Mouse (Mus musculus) embryonic facial prominence, embryonic 13.5 days (tissue): Measurements from ENCODE around the gene Reln. TPM values are rescaled to one million over a fixed set of nuclear protein-coding genes. Genes with fewer than 3 reads are reported as not detected.
A peak's percentile ranks its signal among the peaks of the same experiment; 100 is the strongest.

Source experiments
- ATAC-seq: fragments of 200-750 bp; cut with Nextera tagmentation; 2 replicates; pipeline ENCODE4 v1.8.0; 2017; ENCODE audit warnings: low read depth; ENCODE audit not compliant: insufficient number of reproducible peaks, insufficient read depth, low FRiP score, low TSS enrichment
- H3K27ac ChIP-seq: fragments of 300-500 bp; sonication (generic); 2 replicates; pipeline ENCODE4 v1.5.1; 2015; ENCODE audit warnings: moderate library complexity, mild to moderate bottlenecking, inconsistent platforms
- H3K27me3 ChIP-seq: fragments of 300-500 bp; sonication (generic); 2 replicates; pipeline ENCODE4 v1.6.1; 2015; ENCODE audit warnings: mild to moderate bottlenecking, inconsistent platforms
- H3K36me3 ChIP-seq: fragments of 300-500 bp; sonication (generic); 2 replicates; pipeline ENCODE4 v1.6.1; 2015; ENCODE audit warnings: mild to moderate bottlenecking, inconsistent platforms
- H3K4me1 ChIP-seq: fragments of 300-500 bp; sonication (generic); 2 replicates; pipeline ENCODE4 v1.6.1; 2015; ENCODE audit warnings: inconsistent platforms
- H3K4me2 ChIP-seq: fragments of 300-500 bp; sonication (generic); 2 replicates; pipeline ENCODE4 v1.6.1; 2015; ENCODE audit warnings: moderate library complexity, mild to moderate bottlenecking, inconsistent platforms
- H3K4me3 ChIP-seq: fragments of 300-500 bp; sonication (generic); 2 replicates; pipeline ENCODE4 v1.5.1; 2015; ENCODE audit warnings: mild to moderate bottlenecking, inconsistent platforms
- H3K9ac ChIP-seq: fragments of 300-500 bp; sonication (generic); 2 replicates; pipeline ENCODE4 v1.6.1; 2015; ENCODE audit warnings: mild to moderate bottlenecking, inconsistent platforms
- H3K9me3 ChIP-seq: fragments of 300-500 bp; sonication (generic); 2 replicates; pipeline ENCODE4 v1.6.1; 2016; ENCODE audit warnings: inconsistent platforms
- WGBS: fragments of 180-500 bp; shearing (Covaris S2); methylation state at CpG from one replicate; pipeline ENCODE4 v1.1.7; 2015; ENCODE audit warnings: mixed read lengths; 5-methylcytosine and 5-hydroxymethylcytosine counted together
- polyA plus RNA-seq: library from polyadenylated mRNA; unstranded; fragments of >200 nt; fragmentation: Nextera tagmentation; extraction: Ambion mirVana; gene quantifications from 2 replicates; pipeline ENCODE4 v1.2.1, GENCODE M21; 2015

Gene Reln
- polyA plus RNA-seq = 5.5 and 6.2 TPM in 2 replicates

DNA sequence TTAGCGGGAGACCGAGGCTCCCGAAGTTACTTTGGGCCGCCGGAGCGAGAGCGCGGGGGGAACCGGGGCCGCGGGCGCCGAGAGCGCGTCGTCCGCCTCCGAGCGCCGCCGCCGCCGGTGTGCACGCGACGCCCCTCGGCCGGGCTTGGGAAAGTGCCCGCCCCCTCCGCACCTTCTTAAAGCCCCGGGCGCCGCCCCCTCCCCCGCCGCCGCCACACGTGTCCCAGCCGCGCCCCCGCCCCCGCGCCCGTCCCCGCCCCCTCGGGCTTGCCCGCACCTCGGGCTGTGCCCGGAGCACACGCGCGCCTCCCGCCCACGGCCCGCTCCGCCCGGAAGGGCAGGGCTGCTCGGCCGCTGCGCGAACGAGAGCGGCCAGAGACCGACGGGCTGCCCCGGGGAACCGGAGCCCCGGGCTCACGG lies at the start of gene Reln:
TSS of gene Reln (minus strand) at position 147 of the 420 bp plus-strand sequence.
- H3K27ac ChIP-seq = no peak within 1 kb of the TSS
- peak within 1 kb of the TSS; percentile 97 for H3K4me2 ChIP-seq
- peaks cover 23% of the 10 kb centered on the region for H3K4me1 ChIP-seq
- H3K27me3 ChIP-seq = peaks cover 95% of the 10 kb centered on the region
- no peaks in the 10 kb centered on the region for H3K9me3 ChIP-seq
- no peaks in the 10 kb centered on the region for H3K36me3 ChIP-seq
- H3K4me3 ChIP-seq = peak within 1 kb of the TSS; percentile 55
- peak; percentile 80 for ATAC-seq
- peak within 1 kb of the TSS; percentile 64 for H3K9ac ChIP-seq
- WGBS = 0% methylated on average over 39 of the region's 68 CpGs

DNA sequence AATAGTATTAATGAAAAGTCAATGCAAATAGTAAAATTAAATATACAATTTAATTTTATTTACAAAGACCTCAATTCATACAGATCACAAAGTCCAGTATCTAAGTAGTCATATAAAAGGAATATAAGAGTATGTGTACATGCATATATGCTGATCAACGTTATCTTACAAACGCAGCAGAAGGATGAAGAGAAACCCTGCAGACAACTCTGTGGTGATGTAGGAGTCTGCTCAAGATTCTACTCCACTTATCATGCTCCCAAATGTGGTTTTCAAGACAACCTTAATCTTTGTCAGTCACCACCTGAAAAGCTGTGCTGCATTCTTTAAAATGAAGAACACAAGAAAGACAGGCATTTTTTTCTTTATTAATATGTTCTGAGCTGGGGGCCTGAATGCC lies 44.0 kb upstream of the Reln start:
- Histone ChIP-seq H3K9ac (no peak overlapping the region), H3K4me1 (no peaks in the 10 kb centered on the region), H3K9me3 (no peaks in the 10 kb centered on the region), H3K4me3 (no peak overlapping the region), H3K27ac (no peak overlapping the region), H3K4me2 (no peak overlapping the region), H3K36me3 (no peaks in the 10 kb centered on the region), H3K27me3 (no peaks in the 10 kb centered on the region)
- no peak for ATAC-seq
- WGBS = 91% methylated on average over 2 of the region's 2 CpGs

DNA sequence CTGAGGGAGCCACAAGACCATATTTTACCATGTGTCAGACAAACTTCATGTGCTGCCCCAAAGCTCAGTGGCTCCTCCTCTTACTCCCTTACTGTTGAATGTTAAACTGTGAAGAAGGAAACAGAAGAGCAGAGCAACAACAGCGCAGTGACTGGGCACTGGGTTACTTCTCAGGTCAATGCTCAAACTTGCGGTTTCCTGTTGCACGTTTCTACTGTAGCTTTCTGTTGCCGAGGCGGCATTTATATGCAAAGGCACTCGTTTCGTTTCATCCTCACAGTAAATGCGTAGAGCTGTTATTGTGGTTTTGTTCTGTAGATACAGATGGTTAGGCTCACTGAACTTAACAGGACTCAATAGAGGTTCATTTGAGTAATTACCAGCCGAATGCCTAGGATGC lies 16.0 kb upstream of the Reln start:
- no peak overlapping the region for H3K9ac ChIP-seq
- H3K27me3 ChIP-seq = no peaks in the 10 kb centered on the region
- 74% methylated on average over 9 of the region's 9 CpGs for WGBS
- no peaks in the 10 kb centered on the region for H3K36me3 ChIP-seq
- H3K9me3 ChIP-seq = no peaks in the 10 kb centered on the region
- no peak for ATAC-seq
- no peak overlapping the region for H3K4me2 ChIP-seq
- H3K27ac ChIP-seq = no peak overlapping the region
- no peak overlapping the region for H3K4me3 ChIP-seq
- no peaks in the 10 kb centered on the region for H3K4me1 ChIP-seq

DNA sequence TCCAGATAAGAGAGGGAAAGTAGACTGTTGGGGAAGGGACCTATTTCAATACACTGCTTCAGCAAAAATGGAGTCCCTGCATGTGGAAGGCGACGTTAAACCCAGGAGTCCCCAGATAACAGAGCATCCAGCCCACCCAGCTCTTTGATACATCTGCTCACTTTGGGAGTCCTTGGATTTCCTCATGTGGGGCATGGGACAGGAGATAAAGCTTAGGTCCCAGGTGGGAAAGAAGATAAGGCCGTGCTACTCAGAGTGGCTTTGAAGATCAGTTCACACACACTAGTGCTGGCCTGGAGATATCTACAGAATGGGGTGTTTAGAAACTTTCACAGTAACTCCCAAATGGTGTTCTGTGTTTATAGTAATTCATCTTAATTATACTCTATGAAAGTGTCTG lies 3.9 kb upstream of the Reln start:
- no peak overlapping the region for H3K4me3 ChIP-seq
- H3K4me2 ChIP-seq = no peak overlapping the region
- 90% methylated on average over 3 of the region's 3 CpGs for WGBS
- H3K27me3 ChIP-seq = peaks cover 70% of the 10 kb centered on the region
- no peak for ATAC-seq
- no peak overlapping the region for H3K9ac ChIP-seq
- H3K27ac ChIP-seq = no peak overlapping the region
- H3K36me3 ChIP-seq = no peaks in the 10 kb centered on the region
- no peaks in the 10 kb centered on the region for H3K9me3 ChIP-seq
- peaks cover 21% of the 10 kb centered on the region for H3K4me1 ChIP-seq

DNA sequence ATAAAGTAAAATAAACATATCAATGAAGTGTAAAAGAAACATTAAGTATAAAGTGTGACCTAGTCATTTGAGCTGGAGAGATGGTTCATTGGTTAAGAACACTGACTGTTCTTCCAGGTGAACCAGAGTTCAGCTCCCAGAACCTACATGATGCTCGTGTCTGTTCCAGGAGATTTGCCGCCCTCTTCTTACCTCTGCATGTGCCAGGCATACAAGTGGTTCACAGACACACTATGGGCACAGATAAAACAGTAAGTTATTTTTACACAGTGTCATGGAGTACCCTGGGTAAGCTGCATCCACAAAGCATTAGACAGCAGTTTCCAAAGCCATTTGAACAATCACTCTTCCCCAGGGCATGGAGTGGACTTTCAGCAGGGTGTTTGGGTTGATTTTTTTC lies 3.2 kb upstream of the Reln start:
- WGBS = 72% methylated on average over 2 of the region's 2 CpGs
- Histone ChIP-seq H3K4me2 (no peak overlapping the region), H3K9ac (no peak overlapping the region), H3K36me3 (no peaks in the 10 kb centered on the region), H3K4me1 (peaks cover 23% of the 10 kb centered on the region), H3K27me3 (peaks cover 76% of the 10 kb centered on the region), H3K9me3 (no peaks in the 10 kb centered on the region), H3K27ac (no peak overlapping the region), H3K4me3 (no peak overlapping the region)
- no peak for ATAC-seq

DNA sequence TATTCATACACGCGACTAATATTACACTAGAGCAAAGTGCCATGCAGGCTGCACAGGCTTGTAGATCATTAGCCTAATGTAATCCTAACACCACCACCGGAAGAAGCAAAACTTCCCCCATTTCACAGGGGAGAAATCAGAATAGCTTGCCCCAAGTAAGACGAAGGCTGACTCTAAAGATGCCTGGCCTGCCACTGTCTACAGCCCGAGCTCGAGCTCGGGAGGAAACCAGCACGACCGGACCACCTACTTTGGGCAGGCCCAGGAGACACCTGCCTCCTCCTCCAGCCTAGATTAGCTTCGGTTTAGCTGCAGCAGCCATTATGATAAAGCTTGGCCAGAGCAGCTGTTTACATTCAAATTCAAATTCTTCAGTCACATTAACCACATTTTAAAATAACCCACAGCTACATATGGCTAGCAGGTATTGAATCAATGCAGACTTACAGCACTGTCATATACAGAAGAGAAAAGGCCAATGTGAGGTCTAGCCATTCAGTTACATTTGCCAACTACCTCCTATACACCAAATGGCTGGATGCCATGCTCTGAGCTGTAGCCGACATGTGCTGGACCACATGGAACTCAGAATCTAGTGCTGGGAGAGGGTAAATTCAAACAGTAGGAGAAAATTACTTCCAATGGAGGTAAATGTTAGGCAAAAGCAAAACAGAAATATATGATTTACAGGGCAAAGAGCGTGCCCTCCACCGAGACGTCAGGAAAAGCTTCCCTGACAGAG lies 1.6 kb upstream of the Reln start:
- Histone ChIP-seq H3K4me2 (peak overlapping the region; percentile 97; the same call in 1 of the 2 replicates), H3K27me3 (peaks cover 91% of the 10 kb centered on the region), H3K36me3 (no peaks in the 10 kb centered on the region), H3K9me3 (no peaks in the 10 kb centered on the region), H3K4me3 (no peak overlapping the region), H3K9ac (no peak overlapping the region), H3K27ac (no peak overlapping the region), H3K4me1 (peaks cover 23% of the 10 kb centered on the region)
- ATAC-seq = no peak
- WGBS = 27% methylated on average over 14 of the region's 14 CpGs

DNA sequence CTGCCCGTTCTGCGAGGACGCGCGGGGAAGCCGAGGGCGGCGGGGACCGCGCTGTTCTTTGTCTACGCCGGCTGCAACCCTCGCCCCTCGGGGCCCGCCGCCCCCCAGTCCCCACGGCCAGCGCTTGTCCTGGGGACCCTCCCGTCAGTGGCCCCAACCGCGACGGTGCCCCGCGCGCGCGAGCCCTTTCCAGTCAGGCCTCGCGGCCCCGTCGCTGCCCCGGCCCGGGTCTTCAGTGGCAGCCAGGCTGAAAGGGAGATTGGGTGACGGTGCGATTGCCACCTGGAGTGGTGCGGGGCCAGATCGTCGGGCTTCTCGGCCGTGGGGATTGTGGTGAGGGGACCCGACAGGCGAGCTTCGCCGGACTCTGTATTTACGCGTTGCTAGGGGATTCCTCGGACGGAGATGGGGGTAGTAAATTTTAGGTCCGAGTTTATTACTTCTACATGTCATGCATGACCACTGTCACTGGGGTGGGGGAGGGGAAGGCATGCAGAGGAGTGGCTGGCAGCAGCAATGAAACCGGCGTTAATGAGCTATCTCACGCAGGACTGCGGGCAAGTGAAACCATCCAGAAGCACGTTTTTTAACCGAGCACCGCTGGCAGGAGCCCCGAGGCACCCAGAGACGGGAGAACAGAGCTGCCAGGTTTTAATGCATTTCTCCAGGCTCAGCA lies 612 bp upstream of the Reln start:
- WGBS = under 1% methylated on average over 58 of the region's 58 CpGs
- ATAC-seq = 0 out of 2 replicates have a peak, but pooled peaks have one; percentile 27
- H3K27me3 ChIP-seq = peaks cover 95% of the 10 kb centered on the region

DNA sequence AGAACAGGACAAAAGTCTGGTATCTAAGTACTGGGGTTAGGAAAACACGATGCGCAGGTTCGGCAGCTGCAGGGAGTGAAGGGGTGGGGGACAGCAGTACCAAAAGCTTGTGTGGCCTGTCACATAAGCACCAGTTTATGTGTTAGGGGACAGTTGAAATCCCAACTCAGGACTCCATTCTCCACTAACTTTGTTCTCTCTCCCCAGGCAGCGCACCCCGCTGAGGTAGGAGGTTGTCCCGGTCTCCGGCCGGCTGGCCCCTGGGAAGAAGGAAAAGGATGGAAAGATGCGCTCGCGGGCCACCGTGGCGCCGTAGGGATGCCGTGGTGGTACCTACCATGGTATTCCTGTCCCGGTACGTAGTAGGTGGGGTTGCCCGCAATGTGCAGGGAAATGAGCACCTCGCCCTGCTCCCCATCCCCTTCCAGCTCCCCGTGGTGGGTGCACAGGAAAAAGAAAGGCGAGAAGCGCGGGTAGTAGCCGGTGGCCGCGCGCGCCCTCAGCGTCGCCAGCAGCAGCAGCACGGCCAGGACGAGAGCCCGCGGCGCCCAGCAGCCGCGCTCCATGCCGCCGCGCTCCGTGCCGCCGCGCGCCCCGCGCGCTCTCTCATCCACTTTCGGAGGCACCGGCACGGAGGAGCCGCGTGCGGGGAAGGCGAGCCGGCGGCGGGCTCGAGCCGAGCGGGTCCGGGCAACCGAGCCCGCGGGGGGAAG lies 503 bp downstream of the Reln start:
- Histone ChIP-seq H3K9ac (peak overlapping the region; percentile 64), H3K4me3 (peak overlapping the region; percentile 55), H3K27me3 (peaks cover 90% of the 10 kb centered on the region), H3K9me3 (no peaks in the 10 kb centered on the region), H3K36me3 (no peaks in the 10 kb centered on the region), H3K27ac (no peak overlapping the region), H3K4me2 (peak overlapping the region; percentile 97), H3K4me1 (peaks cover 23% of the 10 kb centered on the region)
- 0 out of 2 replicates have a peak, but pooled peaks have one; percentile 33 for ATAC-seq
- WGBS = under 1% methylated on average over 61 of the region's 65 CpGs

More for the DNA sequence above, 612 bp upstream of the Reln start:
- H3K27ac ChIP-seq = no peak overlapping the region
- H3K9me3 ChIP-seq = no peaks in the 10 kb centered on the region
- H3K36me3 ChIP-seq = no peaks in the 10 kb centered on the region
- H3K4me3 ChIP-seq = peak overlapping the region; percentile 55
- peaks cover 23% of the 10 kb centered on the region for H3K4me1 ChIP-seq
- peak overlapping the region; percentile 97 for H3K4me2 ChIP-seq
- H3K9ac ChIP-seq = peak overlapping the region; percentile 64

DNA sequence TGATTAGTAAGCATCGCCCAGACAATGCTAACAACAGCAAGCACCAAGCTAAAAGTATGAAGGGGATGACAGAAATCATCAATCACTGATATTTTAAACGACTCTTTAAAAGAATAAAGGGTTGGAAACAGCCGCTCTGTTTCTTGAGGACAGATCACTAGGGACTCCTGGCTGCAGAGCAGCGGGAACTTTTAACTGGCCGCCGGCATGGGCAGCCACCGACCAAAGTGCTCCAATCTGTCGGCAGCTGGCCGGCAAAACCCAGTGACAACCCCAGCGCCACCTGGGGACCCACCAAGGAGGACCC lies 1.0 kb downstream of the Reln start:
- Histone ChIP-seq H3K4me3 (peak overlapping the region; percentile 55), H3K4me1 (peaks cover 23% of the 10 kb centered on the region), H3K27me3 (peaks cover 85% of the 10 kb centered on the region), H3K27ac (no peak overlapping the region), H3K9me3 (no peaks in the 10 kb centered on the region), H3K9ac (no peak overlapping the region), H3K4me2 (peak overlapping the region; percentile 97), H3K36me3 (no peaks in the 10 kb centered on the region)
- whole genome bisulfite sequencing = 1% methylated on average over 10 of the region's 10 CpGs
- ATAC-seq = no peak

DNA sequence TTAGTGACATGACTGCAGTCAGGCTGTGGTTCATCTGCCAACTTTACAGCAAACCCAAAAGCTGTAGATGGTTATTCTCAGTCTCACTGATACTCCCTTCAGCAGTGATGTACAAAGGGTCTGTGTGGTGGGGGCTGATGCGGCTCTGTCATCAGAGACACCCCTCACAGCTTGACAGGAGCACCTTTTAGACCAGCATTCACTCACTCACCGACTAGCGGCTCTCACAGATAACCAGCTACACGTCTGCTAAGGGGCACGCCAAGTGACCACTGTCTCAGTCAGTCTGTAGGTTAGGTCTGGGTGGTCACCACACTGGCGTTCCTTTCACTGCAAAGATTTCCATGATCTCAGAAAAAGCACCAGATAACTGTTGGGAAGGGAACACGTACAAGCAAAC lies 2.0 kb downstream of the Reln start:
- no peak overlapping the region for H3K4me3 ChIP-seq
- H3K9me3 ChIP-seq = no peaks in the 10 kb centered on the region
- no peak overlapping the region for H3K27ac ChIP-seq
- ATAC-seq = no peak
- no peak overlapping the region for H3K4me2 ChIP-seq
- H3K36me3 ChIP-seq = no peaks in the 10 kb centered on the region
- WGBS = 63% methylated on average over 7 of the region's 7 CpGs
- H3K27me3 ChIP-seq = peaks cover 76% of the 10 kb centered on the region
- peaks cover 23% of the 10 kb centered on the region for H3K4me1 ChIP-seq
- H3K9ac ChIP-seq = no peak overlapping the region

DNA sequence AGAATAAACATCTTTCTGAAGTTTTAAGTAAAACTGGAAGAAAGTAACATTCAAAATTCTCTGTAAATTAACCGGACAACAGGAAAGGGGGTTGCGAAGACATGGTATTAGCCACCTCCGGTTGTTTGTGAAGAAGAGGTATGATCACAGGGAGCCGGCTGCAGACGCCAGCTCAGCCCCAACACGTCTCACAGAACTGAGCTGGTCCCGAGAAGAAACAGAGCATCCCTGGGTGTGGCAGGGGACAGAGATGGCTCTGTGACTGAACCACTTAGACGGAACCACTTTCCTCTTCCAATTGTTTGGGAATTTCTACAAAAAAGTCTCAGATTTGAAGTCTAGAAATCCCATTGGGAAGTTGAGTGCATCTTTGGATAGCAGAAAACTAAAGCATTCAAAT lies 3.5 kb downstream of the Reln start:
- ATAC-seq = no peak
- H3K4me1 ChIP-seq = peaks cover 22% of the 10 kb centered on the region
- no peak overlapping the region for H3K27ac ChIP-seq
- H3K9me3 ChIP-seq = no peaks in the 10 kb centered on the region
- H3K27me3 ChIP-seq = peaks cover 62% of the 10 kb centered on the region
- H3K9ac ChIP-seq = no peak overlapping the region
- 85% methylated on average over 8 of the region's 8 CpGs for WGBS
- H3K4me3 ChIP-seq = no peak overlapping the region
- no peaks in the 10 kb centered on the region for H3K36me3 ChIP-seq
- no peak overlapping the region for H3K4me2 ChIP-seq
